Mouse (Mus musculus) telencephalon, adult 2 months (tissue): ENCODE results near the gene Dpp7.

Source experiments
- DNase-seq: peaks from one replicate; pipeline ENCODE4 v3.0.0-alpha.2; 2011; ENCODE audit warnings: low read depth, low spot score

Dpp7 gene

DNA sequence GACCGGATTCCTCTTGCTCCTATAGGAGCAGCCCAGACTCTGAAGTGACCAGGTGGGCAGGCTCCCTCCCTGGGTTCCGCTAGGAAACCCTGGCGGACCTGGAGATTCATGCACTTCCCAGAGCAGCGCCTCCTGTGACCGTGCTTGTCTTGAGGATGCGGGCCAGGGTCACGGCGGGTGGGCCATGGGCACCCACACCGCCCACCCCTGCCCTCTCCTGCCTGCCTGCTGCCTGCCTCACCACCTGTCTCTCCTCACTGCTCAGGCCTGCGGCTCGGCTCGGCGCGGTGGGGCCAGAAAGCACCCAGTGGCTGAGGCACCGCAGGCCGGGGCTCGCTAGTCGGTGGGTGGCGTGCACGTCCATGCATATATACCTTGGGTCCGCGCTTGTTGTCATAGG is 45.2 kb downstream of the Dpp7 start:
- DNase-seq, result no peak

DNA sequence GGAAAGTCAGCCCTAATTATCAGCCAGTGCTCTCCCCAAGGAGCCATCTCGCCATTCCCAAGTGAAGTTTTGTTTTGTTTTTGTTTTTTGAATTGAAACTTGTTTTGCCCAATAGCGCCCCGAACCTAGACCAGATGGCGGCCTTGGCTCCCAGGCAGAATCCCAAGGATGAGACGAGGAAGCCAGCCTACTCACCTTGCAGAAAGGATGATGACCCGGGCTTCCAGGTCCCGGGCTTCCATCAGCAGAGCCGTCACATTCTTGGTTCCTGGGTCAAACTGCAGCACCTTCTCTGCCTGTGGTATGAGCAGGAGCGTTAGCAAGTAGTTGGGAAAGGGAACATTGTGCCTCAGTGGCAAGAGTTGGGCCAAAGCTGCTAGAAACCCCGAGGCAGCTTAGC is 46.0 kb downstream of the Dpp7 start:
- DNase-seq, result no peak

DNA sequence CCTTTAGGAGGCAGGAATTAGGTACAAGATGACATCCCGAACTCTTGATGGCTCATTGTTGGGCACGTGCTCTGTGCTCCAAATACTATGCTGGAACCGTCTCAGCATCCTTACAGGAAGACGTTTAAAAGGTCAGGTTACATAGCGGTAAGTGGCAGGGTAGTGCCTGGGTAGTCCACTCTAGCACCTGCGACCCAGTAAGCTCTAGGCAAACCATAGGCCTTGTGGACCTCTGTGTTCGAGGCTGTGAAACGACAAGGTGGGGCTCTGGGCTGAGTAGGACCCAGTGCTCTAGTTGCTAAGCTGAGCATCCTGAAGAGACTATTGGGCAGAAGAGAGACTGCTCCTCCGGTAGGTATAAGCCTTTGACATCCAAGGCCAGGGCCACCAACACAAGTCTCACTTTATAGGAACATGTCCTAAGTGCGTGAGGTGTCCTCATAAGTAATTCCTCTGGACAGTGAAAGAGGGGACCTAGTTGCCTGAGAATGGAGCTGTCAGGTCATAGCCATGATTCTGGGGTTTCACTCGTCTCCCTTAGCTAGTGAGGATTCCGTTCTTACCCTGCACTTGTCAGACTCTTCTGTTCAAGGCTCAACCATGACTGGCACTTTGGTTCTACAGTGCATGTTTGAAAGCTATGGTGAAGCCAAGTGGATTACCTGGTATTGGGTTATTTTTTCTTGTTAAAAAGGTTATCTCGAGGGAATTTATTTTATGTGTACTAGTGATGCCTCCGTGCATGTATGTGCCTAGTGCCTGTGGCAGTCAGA is 50.4 kb downstream of the Dpp7 start:
- DNase-seq, result no peak

DNA sequence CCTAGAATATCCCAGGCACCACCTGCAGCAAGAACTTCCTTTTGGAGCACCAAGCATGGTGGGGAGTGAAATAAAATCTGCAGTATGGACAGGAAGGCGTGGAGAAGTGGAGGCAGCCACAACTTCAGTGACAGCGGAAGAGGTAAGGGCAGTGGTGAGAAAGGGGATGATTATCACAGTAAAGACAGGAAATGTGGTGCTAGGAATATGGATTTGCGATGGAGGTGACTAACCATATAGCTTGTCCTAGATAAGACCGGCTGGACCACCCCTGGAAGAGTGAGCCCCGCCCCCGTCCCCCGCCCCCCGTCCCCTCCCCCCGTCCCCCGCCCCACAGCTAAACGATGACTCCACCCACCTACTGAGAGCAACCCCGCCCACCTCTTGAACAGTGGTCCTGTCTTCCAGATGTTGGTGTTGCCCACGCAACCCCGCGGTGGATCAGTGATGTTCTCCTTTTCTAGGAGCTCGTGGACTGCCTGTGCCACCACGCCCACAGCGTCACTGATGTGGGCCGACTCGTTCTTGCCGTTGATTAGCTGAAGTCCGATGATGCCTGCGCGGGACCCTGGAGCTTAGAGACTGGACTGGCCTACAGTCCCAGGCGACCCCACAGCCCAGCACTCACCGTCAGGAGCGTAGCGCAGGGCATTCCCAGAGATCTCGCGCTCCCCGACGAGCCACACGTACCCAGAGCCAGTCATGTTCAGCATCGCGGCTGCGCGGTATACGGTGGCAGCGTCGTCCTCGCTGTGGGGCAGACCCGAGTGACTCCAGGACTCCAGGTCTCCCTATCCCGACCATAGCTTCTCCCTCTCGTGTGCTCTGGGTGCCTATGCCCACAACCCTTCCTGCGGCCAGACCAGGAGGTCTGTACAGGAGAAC is 51.3 kb downstream of the Dpp7 start:
- DNase-seq, result no peak

DNA sequence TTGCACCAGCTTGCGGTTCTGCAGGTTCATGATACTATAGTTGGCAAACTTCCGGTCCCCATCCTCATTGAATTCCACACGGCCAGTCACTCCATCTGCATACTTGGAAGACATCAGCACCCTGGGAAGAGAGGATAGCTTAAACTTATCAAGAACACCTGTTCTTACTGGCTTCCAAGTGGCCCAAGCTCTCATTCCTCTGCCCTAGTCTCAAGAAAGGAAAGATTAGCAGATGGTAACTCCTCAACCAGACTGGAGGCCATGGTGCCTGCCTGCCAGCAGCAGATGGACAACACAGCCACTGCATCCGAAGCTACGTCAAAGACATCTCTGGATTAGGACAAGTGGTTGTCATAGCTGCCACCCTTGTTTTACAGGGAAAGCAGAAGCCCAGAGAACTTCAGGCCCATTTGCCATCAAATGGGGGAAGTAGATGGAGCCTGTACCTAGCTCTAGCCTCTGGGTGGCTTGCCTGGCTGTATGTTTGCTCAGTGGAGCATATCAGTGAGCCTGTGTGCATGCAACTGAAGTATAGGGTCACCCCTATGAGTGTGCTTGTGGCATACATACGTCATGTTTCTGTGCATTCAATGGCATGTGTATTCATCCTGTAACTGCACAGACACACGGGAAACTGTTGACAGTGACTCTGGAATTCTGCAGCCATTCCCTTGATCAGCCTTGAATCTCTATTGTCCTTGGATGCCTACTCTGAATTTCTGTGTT is 52.1 kb downstream of the Dpp7 start:
- DNase-seq, result no peak

DNA sequence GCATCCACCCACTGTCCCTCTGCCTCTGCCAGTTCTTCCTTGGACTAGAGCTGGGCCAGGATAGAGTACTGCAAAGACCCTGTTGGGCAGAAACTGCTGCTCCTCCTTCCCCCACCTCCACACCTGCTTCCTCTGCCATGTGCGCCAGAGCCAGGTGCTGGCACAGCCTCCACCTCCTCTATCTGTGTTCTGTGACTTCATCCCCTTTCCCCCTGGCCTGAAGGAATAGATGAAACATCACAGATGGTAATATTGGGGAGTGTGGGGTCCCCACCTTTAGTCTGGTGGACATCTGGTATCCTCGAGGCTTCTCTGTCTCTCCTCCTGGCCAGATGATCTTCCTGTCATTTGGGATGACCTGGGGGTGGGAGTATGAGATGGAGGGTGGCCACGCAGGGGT is 52.7 kb downstream of the Dpp7 start:
- DNase-seq, result no peak
